Mouse (Mus musculus) lung, embryonic 14.5 days (tissue): ENCODE data around the gene Prune2. TPM values are rescaled to one million over a fixed set of nuclear protein-coding genes. Genes with fewer than 3 reads are reported as not detected.

Source experiments
- ATAC-seq: fragments of 200-750 bp; cut with Nextera tagmentation; 2 replicates; pipeline ENCODE4 v1.8.0; 2017; ENCODE audit warnings: mild to moderate bottlenecking, moderate TSS enrichment, moderate library complexity; ENCODE audit not compliant: insufficient read depth
- DNase-seq: peaks from one replicate; pipeline ENCODE4 v3.0.0-alpha.2; 2015
- H3K27ac ChIP-seq: fragments of 300-500 bp; sonication (generic); 2 replicates; pipeline ENCODE4 v1.5.1; 2014; ENCODE audit warnings: low read depth, mild to moderate bottlenecking, moderate library complexity
- H3K27me3 ChIP-seq: fragments of 300-500 bp; sonication (generic); 2 replicates; pipeline ENCODE4 v1.6.1; 2014; ENCODE audit warnings: low read length, control low read depth; ENCODE audit not compliant: insufficient read depth
- H3K36me3 ChIP-seq: fragments of 300-500 bp; sonication (generic); 2 replicates; pipeline ENCODE4 v1.6.1; 2014; ENCODE audit warnings: control low read depth; ENCODE audit not compliant: insufficient read depth
- H3K4me1 ChIP-seq: fragments of 300-500 bp; sonication (generic); 2 replicates; pipeline ENCODE4 v1.6.1; 2014; ENCODE audit warnings: antibody characterized with exemption, control low read depth; ENCODE audit not compliant: insufficient read depth
- H3K4me2 ChIP-seq: fragments of 300-500 bp; sonication (generic); 2 replicates; pipeline ENCODE4 v1.6.1; 2014; ENCODE audit warnings: mild to moderate bottlenecking
- H3K4me3 ChIP-seq: fragments of 300-500 bp; sonication (generic); 2 replicates; pipeline ENCODE4 v1.5.1; 2014; ENCODE audit warnings: low read depth, low read length
- H3K9ac ChIP-seq: fragments of 300-500 bp; sonication (generic); 2 replicates; pipeline ENCODE4 v1.6.1; 2014
- H3K9me3 ChIP-seq: fragments of 300-500 bp; sonication (generic); 2 replicates; pipeline ENCODE4 v1.6.1; 2016; ENCODE audit warnings: low read depth, low read length, control low read depth
- CTCF ChIP-seq: IDR thresholded peaks from 2 replicates; pipeline ENCODE4 v1.5.1; 2016; ENCODE audit warnings: antibody characterized with exemption, low read depth
- WGBS: fragments of 180-500 bp; shearing (Covaris S2); extraction: QIAGEN DNeasy Blood & Tissue Kit; methylation state at CpG from one replicate; pipeline ENCODE4 v1.1.7; 2014; 5-methylcytosine and 5-hydroxymethylcytosine counted together
- polyA plus RNA-seq: library from polyadenylated mRNA; unstranded; fragments of >200 nt; fragmentation: Nextera tagmentation; extraction: Ambion mirVana; gene quantifications from 2 replicates; pipeline ENCODE4 v1.2.1, GENCODE M21; 2014

The Prune2 gene
- polyA plus RNA-seq = 1.4 and 1.9 TPM in 2 replicates

- peak; percentile 97 for ATAC-seq
- Histone ChIP-seq H3K36me3 (no peaks in the 10 kb centered on the region), H3K27ac (no peak within 1 kb of the TSS), H3K27me3 (peaks cover 14% of the 10 kb centered on the region), H3K4me3 (peak within 1 kb of the TSS; percentile 38), H3K9ac (peak within 1 kb of the TSS; percentile 33; the same call in 1 of the 2 replicates), H3K4me1 (peaks cover 6% of the 10 kb centered on the region), H3K9me3 (no peaks in the 10 kb centered on the region), H3K4me2 (peak within 1 kb of the TSS; percentile 88)
- no peak for TF ChIP-seq CTCF
- WGBS = under 1% methylated on average over 35 of the region's 36 CpGs
- DNase-seq = peak; percentile 90
Measured at GRCm38 (mm10) chr19:16955613-16956271, at the start of gene Prune2. Gene Prune2, plus strand, starts transcription at chr19:16956118.

GRCm38 (mm10) chr19:16911507-16911906 is 44.4 kb upstream of the Prune2 start:
- no peak for TF ChIP-seq CTCF
- ATAC-seq = no peak
- no peaks in the 10 kb centered on the region for H3K4me1 ChIP-seq

GRCm38 (mm10) chr19:16924516-16924915 is 31.4 kb upstream of the Prune2 start:
- no peak overlapping the region for H3K9ac ChIP-seq
- no peak overlapping the region for H3K4me3 ChIP-seq
- no peak for TF ChIP-seq CTCF
- no peaks in the 10 kb centered on the region for H3K4me1 ChIP-seq
- DNase-seq (no peak), ATAC-seq (no peak)
- H3K4me2 ChIP-seq = no peak overlapping the region
- no peak overlapping the region for H3K27ac ChIP-seq
- 63% methylated on average over 4 of the region's 4 CpGs for WGBS
- no peaks in the 10 kb centered on the region for H3K36me3 ChIP-seq
- no peaks in the 10 kb centered on the region for H3K27me3 ChIP-seq
- H3K9me3 ChIP-seq = no peaks in the 10 kb centered on the region

More at GRCm38 (mm10) chr19:16911507-16911906, 44.4 kb upstream of the Prune2 start:
- 78% methylated on average over 5 of the region's 5 CpGs for WGBS
- Histone ChIP-seq H3K4me3 (no peak overlapping the region), H3K4me2 (no peak overlapping the region), H3K27me3 (no peaks in the 10 kb centered on the region), H3K27ac (no peak overlapping the region), H3K9ac (no peak overlapping the region), H3K36me3 (no peaks in the 10 kb centered on the region), H3K9me3 (no peaks in the 10 kb centered on the region)
- DNase-seq = no peak

GRCm38 (mm10) chr19:16934664-16935063 is 21.3 kb upstream of the Prune2 start:
- WGBS = 74% methylated on average over 8 of the region's 8 CpGs
- no peaks in the 10 kb centered on the region for H3K4me1 ChIP-seq
- no peaks in the 10 kb centered on the region for H3K36me3 ChIP-seq
- DNase-seq (no peak), ATAC-seq (no peak)
- no peak overlapping the region for H3K4me3 ChIP-seq
- H3K4me2 ChIP-seq = no peak overlapping the region
- H3K27me3 ChIP-seq = no peaks in the 10 kb centered on the region
- no peak overlapping the region for H3K9ac ChIP-seq
- TF ChIP-seq CTCF = no peak
- H3K27ac ChIP-seq = no peak overlapping the region
- H3K9me3 ChIP-seq = no peaks in the 10 kb centered on the region

GRCm38 (mm10) chr19:16948794-16949313 is 7.1 kb upstream of the Prune2 start:
- no peak overlapping the region for H3K4me3 ChIP-seq
- no peak overlapping the region for H3K27ac ChIP-seq
- DNase-seq (no peak), ATAC-seq (no peak)
- no peaks in the 10 kb centered on the region for H3K4me1 ChIP-seq
- H3K9ac ChIP-seq = no peak overlapping the region
- H3K4me2 ChIP-seq = no peak overlapping the region
- no peak for TF ChIP-seq CTCF
- 75% methylated on average over 2 of the region's 2 CpGs for WGBS
- peaks cover 3% of the 10 kb centered on the region; the same call in 1 of the 2 replicates for H3K27me3 ChIP-seq
- no peaks in the 10 kb centered on the region for H3K9me3 ChIP-seq
- H3K36me3 ChIP-seq = no peaks in the 10 kb centered on the region

GRCm38 (mm10) chr19:16949341-16949740 is 6.6 kb upstream of the Prune2 start:
- no peak for ATAC-seq

GRCm38 (mm10) chr19:16950051-16950450 is 5.9 kb upstream of the Prune2 start:
- H3K9ac ChIP-seq = no peak overlapping the region
- 52% methylated on average over 9 of the region's 9 CpGs for WGBS
- TF ChIP-seq CTCF = no peak
- H3K4me2 ChIP-seq = no peak overlapping the region
- H3K4me3 ChIP-seq = no peak overlapping the region
- H3K27ac ChIP-seq = no peak overlapping the region
- no peaks in the 10 kb centered on the region for H3K36me3 ChIP-seq
- H3K27me3 ChIP-seq = peaks cover 6% of the 10 kb centered on the region; the same call in 1 of the 2 replicates
- no peaks in the 10 kb centered on the region for H3K9me3 ChIP-seq
- DNase-seq = no peak
- no peaks in the 10 kb centered on the region for H3K4me1 ChIP-seq
- ATAC-seq = no peak

More at GRCm38 (mm10) chr19:16949341-16949740, 6.6 kb upstream of the Prune2 start:
- H3K4me1 ChIP-seq = no peaks in the 10 kb centered on the region
- DNase-seq = no peak
- H3K9me3 ChIP-seq = no peaks in the 10 kb centered on the region
- WGBS = 76% methylated on average over 2 of the region's 2 CpGs
- H3K4me3 ChIP-seq = no peak overlapping the region
- no peak overlapping the region for H3K4me2 ChIP-seq
- H3K36me3 ChIP-seq = no peaks in the 10 kb centered on the region
- no peak for TF ChIP-seq CTCF
- H3K27me3 ChIP-seq = peaks cover 6% of the 10 kb centered on the region; the same call in 1 of the 2 replicates
- H3K27ac ChIP-seq = no peak overlapping the region
- H3K9ac ChIP-seq = no peak overlapping the region
